Mouse (Mus musculus) testis, adult 2 months (tissue): ENCODE results near the gene Dtymk.

Experiments
- CTCF ChIP-seq: fragments of 200-500 bp; IDR thresholded peaks from 2 replicates; pipeline ENCODE4 v1.5.1; 2012; ENCODE audit warnings: low read depth, mild to moderate bottlenecking, inconsistent platforms, low read length, moderate library complexity; ENCODE audit not compliant: control insufficient read depth, insufficient read depth, insufficient replicate concordance
- POLR2A ChIP-seq: fragments of 200-500 bp; IDR thresholded peaks from 2 replicates; pipeline ENCODE4 v1.6.1; 2012; ENCODE audit warnings: low read depth, mild to moderate bottlenecking, inconsistent platforms, low read length, moderate library complexity; ENCODE audit not compliant: control insufficient read depth

GRCm38 (mm10) chr1:93824609-93825008, 22.9 kb upstream of the Dtymk start, which contains the start of gene D2hgdh:
- TF ChIP-seq CTCF (no peak), POLR2A (no peak)
